Mouse (Mus musculus): ENCODE measurements around the gene Msh5.

The Msh5 gene

DNA sequence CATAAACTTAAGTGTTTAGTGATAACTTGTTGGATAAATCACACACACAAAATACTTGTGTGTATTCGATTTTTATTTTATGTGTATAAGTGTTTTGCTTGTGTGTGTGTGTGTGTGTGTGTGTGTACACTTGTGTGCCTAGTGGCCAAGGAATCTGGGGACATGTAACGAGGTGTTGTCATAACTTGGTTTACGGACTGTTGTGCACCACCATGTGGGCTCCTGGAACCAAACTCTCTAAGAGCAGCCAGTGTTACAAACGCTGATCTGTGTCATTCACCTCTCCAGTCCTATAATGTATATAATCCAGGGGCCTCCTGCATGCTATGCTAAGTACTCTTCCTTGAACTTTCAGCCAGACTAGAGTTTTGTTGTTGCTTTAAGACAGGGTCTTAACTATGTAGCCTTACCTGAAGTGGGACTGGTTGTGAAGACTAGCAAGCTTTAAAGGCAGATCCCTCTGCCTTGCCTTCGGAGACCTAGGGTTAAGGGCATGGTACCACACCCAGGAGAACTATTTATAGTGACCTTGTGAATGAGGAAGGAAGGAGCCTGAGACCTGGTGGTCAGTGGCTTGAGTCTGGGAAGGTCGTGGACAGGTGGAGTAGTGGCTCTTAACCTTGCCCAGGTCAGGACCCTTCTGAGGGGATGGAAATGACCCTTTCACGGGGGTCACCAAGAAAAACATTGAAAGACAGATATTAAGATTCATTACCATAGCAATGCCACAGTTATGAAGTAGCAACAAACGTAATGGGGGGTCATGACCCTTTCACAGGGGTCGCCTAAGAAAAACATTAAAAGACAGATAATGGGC lies 43.3 kb downstream of the Msh5 start:
- in situ Hi-C loops (cut with MboI, MseI): loop anchor here (10.0 kb wide), 1 partner anchor 112 kb away; the partner anchor contains the start of gene Ly6g5b

DNA sequence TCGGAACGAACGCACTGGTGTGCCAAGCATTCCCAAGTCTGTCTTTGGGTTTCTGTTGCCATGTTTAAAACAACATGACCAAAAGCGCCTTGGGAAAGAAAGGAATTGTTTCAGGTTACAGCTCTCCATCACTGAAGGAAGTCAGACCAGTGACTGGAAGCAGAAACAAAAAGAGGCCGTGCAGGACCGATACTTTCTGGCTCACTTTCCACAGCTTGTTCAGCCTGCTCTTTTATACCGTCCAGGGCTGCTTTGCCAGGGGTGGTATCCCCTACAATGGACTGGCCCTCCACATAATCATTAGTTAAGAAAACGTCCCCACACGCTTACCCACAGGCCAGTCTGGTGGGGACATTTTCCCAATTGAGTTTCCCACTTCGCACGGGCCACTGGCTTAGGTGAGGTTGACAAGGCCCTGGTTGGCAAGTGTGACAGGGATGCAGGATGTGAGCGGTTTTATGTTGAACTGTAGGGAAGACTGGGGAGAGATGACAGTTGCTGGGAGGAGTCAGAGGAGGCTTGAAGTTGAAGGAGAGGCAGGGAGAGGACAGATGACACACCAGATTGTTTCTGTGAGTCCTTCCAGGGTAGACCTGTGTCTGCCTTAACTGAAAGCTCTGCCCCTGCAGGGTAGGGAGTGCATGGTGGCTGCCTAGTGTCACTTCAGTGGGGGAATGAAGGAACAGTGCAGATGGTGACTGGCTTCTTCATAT lies 44.2 kb downstream of the Msh5 start:
- in situ Hi-C loops (cut with MboI, MseI): loop anchor here (10.0 kb wide), 1 partner anchor 112 kb away; the partner anchor contains the start of gene Ly6g5b

GRCm38 (mm10) chr17:35001452-35002152 lies 44.9 kb downstream of the Msh5 start:
- in situ Hi-C loops (cut with MboI, MseI): loop anchor here (10.0 kb wide), 1 partner anchor 113 kb away; the partner anchor contains the start of gene Ly6g5b

DNA sequence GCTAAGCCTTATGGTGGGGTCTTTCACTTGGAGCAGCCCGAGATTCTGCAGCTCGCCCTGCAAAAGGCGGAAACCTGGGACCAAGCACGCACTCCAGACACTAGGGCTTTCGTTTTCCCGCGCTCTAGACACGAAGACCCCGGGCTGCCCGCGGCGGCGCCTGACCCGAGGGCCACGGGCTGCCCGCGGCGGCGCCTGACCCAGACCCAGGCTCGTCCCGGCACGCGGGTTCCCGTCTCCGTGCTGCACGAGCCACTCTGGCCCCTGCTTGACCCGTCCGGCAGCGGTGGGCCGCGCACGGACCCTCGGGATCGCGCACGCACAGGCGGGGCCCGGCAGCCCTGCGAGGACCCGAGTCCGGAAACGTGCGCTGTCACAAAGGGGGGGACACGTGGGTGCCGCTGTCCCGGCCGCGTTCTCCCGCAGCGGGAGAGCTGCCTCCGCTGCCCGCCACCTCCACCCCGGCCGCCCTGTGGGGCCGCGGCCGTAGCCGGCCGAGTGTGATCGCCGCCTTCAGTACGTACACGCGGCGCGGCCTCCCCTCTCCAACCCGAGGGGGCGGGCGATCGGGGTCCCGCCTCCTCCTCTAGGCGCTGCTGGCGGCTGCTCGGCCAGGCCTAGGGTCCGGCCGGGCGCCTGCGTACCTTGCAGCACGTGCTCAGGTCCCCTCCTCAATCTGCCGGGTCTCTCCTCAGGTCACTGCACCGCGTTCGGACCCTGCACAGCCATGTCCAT lies 45.7 kb downstream of the Msh5 start, which contains the start of gene Vars:
TSS of gene Vars (plus strand) at position 271 of the 735 bp plus-strand sequence.
- in situ Hi-C loops (cut with MboI, MseI): loop anchor here (10.0 kb wide), 1 partner anchor 114 kb away; the partner anchor contains the start of gene Ly6g5b

DNA sequence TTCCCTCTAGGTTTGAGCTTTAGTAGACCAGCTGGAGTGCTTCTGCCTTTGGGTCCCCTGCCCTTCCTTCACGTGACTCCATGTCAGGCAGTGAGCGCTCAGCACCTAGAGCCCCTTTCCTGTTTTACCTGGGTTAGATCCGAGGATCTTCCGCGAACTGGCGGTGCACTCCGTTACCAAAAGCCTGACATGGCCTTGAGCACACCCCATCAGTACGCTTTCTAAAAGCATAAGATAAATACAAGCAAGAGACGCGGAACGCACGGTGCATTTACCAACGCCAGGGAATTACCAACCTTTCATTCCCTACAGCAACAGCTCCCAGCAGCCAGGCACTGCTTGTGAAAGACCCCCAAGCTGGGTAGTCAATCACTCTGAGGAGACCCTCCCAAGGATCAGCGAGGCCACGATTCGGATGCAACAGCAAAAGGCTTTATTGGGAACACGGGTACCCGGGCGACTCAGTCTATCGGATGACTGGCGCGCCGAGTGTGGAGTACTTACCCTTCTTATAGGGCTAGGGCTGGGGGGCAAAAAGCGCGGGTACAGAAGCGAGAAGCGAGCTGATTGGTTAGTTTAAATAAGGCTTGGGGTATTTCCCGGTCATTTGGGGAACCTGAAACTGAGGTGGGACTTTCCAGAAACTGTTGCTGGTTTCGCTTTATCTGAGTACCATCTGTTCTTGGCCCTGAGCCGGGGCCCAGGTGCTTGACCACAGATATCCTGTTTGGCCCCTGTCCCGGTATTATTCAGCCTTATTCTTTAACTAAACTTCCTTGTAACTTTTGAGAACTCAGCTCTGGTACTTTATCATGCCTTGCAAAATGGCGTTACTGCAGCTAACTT lies 46.5 kb downstream of the Msh5 start:
- in situ Hi-C loops (cut with MboI, MseI): loop anchor here (10.0 to 25.0 kb wide), 2 partner anchors 115 to 1962 kb away; partner anchors contain the start of genes Ly6g5b, Ppp1r11, Znrd1 and Znrd1as

DNA sequence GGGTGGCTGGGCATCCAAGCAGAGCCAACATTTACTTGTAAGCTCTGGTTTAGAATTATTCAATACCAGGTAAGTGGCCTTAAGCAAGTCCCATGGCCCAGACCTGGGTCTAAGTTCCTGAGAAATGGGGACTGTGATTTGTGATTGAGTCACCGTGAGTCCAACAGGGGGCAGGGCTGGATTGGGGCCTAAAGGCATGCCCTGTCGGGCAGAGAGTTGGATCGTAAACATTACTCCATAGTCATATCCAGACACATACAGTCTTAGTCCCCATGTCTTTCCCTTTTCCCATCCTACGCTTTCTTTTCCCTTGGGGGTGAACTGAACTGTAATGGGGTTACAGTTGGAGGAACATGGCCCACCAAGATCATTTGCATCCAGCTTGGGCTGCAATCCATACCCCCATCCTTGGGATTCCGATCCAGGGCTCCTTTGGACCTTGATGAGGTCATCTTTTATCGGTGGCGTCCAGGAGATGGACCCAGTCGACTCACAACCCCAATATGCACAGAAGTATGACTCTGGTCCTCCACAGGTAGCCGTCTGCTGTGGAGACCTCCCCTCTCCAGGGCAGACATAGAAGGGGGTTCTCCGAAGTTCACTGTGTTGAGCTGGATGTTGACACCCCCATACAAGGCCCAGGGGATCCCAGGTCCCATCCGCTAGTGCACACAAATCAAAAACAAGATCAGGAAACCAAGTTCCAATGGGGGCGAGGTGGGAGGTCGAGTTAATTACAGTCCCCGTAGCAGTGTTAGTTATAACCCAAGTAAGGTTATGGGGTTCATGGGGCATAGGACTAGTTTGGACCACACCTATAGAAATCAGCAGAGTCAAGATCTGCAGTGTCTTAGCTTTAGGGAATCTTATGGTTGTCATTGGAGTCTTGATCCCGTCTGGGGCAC lies 47.8 kb downstream of the Msh5 start:
- in situ Hi-C loops (cut with MboI, MseI): loop anchor here (25.0 kb wide), 1 partner anchor 1964 kb away; the partner anchor contains the start of genes Ppp1r11, Znrd1 and Znrd1as

GRCm38 (mm10) chr17:34997142-34997483 lies 49.4 kb downstream of the Msh5 start:
- in situ Hi-C loops (cut with MboI, MseI): loop anchor here (25.0 kb wide), 1 partner anchor 1965 kb away; the partner anchor contains the start of genes Ppp1r11, Znrd1 and Znrd1as

- in situ Hi-C loops (cut with MboI, MseI): loop anchor here (25.0 kb wide), 1 partner anchor 1966 kb away; the partner anchor contains the start of genes Ppp1r11, Znrd1 and Znrd1as
Observed at GRCm38 (mm10) chr17:34996411-34997141, 50.0 kb downstream of the Msh5 start.

DNA sequence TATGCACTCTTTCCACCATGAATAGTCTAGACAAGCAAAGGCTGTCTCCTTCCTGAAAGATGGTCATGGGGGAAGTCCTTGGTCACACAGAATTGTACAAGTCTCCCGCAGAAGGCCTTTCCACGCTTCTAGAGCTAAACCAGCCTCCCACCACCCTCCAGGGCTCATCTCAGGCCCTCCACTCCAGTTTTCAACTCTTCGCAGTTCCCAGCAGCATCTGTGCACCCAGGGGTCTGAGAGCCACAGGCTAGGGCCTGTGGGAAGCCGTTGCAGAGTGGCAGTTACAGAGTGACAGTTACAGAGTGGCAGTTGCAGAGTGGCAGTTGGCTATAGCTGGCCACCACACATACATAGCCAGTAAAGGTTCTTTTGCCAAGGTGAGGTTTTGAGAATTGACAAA lies 50.6 kb downstream of the Msh5 start:
- in situ Hi-C loops (cut with MboI, MseI): loop anchor here (25.0 kb wide), 1 partner anchor 1966 kb away; the partner anchor contains the start of genes Ppp1r11, Znrd1 and Znrd1as

DNA sequence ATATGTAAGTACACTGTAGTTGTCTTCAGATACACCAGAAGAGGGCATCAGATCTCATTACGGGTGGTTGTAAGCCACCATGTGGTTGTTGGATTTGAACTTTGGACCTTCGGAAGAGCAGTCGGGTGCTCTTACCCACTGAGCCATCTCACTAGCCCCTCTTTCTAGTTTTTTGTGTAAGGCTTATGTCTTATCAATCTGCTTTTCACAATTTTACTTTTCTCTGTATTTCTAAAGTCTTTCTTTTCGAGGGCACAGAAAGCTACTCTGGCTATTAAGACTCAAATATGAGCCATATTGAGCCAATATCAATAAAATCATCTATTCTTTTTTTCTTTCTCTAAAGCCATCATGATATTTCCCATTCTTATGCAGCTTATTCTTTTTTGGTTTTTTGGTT lies 51.4 kb downstream of the Msh5 start:
- in situ Hi-C loops (cut with MboI, MseI): loop anchor here (25.0 kb wide), 1 partner anchor 1967 kb away; the partner anchor contains the start of genes Ppp1r11, Znrd1 and Znrd1as

DNA sequence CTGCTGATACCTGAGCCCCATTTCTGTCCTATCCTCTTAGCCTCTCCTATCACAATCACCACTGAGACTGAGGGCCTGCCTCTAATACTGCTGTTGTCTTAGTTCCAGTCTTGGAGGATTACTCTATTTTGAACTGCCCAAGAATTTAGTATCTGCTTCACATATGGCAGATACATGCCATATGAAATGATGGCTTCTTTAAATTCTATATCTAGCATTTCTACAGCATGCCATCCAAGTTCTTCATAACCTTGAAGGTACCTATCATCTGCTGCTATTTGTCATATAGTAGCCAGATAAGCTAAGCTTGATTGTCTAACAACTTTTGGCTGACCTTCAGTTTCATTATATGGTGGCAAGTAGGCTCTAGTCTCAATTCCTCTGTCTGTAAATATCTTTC lies 51.8 kb downstream of the Msh5 start:
- in situ Hi-C loops (cut with MboI, MseI): loop anchor here (25.0 kb wide), 1 partner anchor 1968 kb away; the partner anchor contains the start of genes Ppp1r11, Znrd1 and Znrd1as

- in situ Hi-C loops (cut with MboI, MseI): loop anchor here (25.0 kb wide), 1 partner anchor 1978 kb away; the partner anchor contains the start of genes Ppp1r11, Znrd1 and Znrd1as
Observed at GRCm38 (mm10) chr17:34984218-34984617, 62.3 kb downstream of the Msh5 start.

DNA sequence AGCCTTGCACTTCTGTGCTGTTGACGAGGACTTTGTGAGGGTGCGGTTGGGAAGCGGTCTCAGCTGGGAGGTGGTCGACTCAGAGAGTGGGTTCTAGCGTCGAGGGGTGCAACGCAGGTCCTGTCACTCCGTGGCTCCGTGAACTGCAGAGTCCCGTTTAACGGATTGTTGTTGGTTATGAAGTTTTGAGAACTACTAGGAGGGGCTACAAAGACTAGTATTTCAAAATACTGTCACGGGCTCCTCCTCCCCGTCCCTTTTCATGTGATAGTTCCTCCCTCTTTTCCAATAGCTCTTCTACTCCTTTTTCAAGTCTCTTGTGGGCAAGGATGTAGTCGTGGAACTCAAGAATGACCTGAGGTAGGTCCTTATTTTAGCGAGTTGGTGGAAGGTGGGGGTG lies 64.2 kb downstream of the Msh5 start:
- in situ Hi-C loops (cut with MboI, MseI): loop anchor here (25.0 kb wide), 1 partner anchor 1980 kb away; the partner anchor contains the start of genes Ppp1r11, Znrd1 and Znrd1as

DNA sequence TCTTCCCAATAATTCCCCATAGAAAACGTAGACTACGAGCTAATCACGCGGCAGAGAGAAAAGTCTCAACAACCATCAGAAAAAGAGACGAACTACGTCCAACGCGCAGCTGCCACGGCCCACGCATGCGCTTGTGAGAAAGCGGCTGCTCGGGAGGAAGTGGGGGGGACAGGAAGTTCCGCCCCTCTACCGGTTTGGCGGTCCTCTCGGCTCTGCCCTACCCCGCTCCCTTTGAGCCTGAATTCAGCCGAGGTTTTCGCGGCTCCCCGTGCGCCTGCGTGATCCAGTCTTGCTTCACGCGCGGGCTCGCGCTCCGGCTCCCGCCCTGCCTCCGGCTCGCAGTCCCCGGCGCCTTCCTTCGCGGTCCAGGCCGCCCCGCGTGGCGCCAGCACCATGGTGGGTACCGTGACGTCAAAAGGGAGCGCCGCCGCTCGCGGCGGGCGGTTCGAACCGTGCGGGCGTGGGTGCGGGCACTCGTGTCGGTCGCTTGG lies 64.8 kb downstream of the Msh5 start, which contains the start of gene Lsm2:
TSS of gene Lsm2 (plus strand) at position 173 of the 491 bp plus-strand sequence.
- in situ Hi-C loops (cut with MboI, MseI): loop anchor here (25.0 kb wide), 1 partner anchor 1981 kb away; the partner anchor contains the start of genes Ppp1r11, Znrd1 and Znrd1as

- in situ Hi-C loops (cut with MboI, MseI): loop anchor here (25.0 kb wide), 1 partner anchor 1982 kb away; the partner anchor contains the start of genes Ppp1r11, Znrd1 and Znrd1as
Observed at GRCm38 (mm10) chr17:34980655-34981054, 65.9 kb downstream of the Msh5 start.

DNA sequence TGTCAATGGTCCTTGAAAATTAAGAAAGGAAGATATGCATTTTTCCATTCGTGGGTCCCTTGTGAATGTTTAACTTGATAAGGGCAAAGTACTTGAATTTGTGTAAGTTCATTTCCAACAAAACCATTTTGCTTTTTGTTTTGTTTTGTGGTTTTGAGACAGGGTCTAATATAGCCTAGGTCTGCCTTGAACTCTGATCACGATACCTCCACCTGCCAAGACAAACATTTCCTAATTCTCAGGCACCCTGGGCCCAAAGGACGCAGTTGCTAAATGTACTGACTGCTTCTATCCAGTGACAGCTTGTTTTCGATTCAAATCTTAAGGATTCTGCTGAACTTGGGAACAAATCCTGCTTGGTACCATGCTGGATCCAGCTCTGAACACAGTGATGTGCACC lies 66.9 kb downstream of the Msh5 start:
- in situ Hi-C loops (cut with MboI, MseI): loop anchor here (25.0 kb wide), 1 partner anchor 1983 kb away; the partner anchor contains the start of genes Ppp1r11, Znrd1 and Znrd1as
